Mouse (Mus musculus): ENCODE data around the gene Rgs16.
A peak's percentile ranks its signal among the peaks of the same experiment; 100 is the strongest.
"Not testable (repeated sequence)": the region's sequence is repeated elsewhere in the genome, so short reads cannot be mapped to it uniquely, and the experiment has no call there.

The Rgs16 gene

DNA sequence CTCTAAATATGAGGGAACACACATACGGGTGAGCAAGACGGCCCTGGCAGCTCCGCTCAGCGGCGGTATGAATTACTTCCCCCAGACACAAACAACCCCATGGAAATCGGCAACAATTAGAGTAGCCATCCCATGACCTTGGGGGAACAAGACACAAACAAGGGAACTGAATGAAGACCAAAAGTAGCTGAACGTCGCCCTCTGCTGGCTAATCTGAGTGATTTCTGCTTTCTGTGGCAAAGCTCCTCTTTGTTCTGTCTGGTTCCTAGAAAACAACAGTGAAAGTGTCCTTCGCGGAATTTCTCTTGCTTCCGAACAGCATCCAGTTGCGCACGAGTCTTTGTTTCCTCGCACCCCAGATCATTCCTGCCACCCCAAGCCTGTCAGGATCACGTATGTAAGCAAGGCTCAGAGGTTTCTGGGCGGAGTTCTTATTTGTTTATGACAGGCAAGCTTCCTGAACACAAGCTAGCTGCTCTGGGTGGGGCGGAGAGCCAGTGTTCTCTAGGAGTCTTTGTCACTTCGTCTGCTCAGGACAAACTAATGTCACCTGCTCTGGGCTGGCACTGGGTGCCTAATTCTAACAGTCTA lies 9.2 kb downstream of the Rgs16 start, which contains the start of gene Rnasel:
Rnasel (plus strand) TSS at position 216 of the 591 bp plus-strand sequence.
- peak; percentile 31 for DNase-seq (ENCODE audit: extremely low read depth, insufficient read length, low spot score)

DNA sequence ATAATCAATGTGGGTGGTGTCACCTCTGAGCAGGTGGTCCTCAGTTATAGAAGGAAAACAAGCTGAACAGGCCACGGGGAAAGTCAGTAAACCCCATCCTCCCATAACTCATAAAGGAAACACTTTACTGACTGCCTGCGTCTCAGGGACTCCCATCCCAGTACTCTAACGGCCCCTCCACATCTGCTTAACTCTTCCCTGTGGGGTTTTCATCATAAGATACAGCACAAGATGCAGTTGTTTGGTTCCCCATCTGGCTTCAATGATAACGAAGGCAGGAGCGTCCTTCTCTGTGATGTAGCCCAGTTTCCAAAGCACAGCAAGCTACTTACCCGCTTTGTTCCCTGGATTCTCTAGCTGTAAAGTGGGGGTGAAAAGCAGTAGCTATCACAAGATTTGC lies 9.9 kb downstream of the Rgs16 start:
- DNase-seq (ENCODE audit: extremely low read depth, insufficient read length, low spot score), result no peak

DNA sequence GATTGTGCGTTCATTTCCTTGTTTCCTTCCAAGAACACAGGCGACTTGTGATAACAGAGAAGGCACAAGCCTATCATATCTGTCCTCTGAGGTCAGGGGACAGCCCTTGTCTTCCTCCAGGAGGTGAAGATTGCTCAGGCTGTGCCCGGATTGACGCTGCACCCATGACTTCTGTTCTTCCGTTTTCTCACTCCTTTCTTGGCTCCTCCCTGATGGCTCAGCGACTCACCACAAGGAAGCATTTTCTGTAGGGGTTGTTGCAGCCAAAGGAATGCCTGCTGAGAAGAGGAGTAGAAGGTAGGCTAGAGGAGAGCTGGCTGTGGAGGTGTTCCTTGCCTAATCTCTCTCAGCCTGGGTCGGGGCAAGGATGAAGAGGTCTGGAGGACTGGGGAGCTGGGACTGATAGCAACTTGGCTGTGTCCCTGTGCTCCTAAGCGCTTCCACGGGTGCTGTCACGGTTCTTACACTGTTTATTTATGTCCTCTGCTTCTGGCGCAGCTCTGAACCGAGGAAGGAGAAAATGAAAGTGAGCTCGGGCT lies 11.7 kb downstream of the Rgs16 start:
- DNase-seq (ENCODE audit: extremely low read depth, insufficient read length, low spot score), result peak; percentile 50

DNA sequence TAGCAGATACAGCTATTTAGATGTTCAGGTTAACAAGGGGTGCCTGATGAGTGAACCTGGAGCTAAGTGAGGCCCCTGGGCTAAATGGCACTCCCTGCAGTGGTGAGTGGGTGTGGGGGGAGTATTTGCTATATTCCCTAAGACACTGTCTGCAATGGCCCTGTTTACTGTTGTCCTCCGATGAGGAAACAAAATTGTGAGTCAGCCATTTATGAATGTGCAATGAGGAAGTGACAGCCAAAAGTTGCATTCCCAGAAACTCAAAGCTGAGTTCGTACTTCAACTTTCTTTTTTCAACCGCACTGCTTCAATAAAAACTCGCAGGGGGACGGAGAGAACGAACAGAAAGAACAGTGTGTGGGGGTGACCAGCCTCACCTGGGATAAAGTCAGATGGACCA lies 12.4 kb downstream of the Rgs16 start:
- no peak for DNase-seq (ENCODE audit: extremely low read depth, insufficient read length, low spot score)

DNA sequence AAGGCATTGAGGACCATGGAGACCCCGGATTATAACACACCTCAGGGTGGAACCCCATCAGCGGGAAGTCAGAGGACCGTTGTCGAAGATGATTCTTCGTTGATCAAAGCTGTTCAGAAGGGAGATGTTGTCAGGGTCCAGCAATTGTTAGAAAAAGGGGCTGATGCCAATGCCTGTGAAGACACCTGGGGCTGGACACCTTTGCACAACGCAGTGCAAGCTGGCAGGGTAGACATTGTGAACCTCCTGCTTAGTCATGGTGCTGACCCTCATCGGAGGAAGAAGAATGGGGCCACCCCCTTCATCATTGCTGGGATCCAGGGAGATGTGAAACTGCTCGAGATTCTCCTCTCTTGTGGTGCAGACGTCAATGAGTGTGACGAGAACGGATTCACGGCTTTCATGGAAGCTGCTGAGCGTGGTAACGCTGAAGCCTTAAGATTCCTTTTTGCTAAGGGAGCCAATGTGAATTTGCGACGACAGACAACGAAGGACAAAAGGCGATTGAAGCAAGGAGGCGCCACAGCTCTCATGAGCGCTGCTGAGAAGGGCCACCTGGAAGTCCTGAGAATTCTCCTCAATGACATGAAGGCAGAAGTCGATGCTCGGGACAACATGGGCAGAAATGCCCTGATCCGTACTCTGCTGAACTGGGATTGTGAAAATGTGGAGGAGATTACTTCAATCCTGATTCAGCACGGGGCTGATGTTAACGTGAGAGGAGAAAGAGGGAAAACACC lies 13.7 kb downstream of the Rgs16 start:
- no peak for DNase-seq (ENCODE audit: extremely low read depth, insufficient read length, low spot score)

DNA sequence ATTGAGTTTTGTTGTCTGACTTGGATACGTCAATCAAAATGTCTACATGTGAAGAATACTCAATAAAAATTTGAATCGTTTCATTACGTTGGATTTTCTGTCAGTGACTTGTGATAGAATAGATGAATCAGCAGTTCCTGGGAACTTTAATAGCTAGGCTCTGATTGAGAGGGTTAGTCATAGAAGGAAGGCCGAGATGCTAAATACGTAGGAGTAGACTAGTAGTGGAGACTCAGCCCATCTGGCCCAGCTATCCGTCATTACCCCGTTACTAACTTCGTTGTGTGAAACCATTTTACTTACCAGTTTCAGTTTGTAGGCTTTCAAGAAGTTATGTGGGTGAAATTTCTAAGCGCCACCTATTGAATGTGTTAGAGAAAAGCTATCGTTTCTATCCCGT lies 24.0 kb downstream of the Rgs16 start:
- DNase-seq (ENCODE audit: extremely low read depth, insufficient read length, low spot score), result no peak

DNA sequence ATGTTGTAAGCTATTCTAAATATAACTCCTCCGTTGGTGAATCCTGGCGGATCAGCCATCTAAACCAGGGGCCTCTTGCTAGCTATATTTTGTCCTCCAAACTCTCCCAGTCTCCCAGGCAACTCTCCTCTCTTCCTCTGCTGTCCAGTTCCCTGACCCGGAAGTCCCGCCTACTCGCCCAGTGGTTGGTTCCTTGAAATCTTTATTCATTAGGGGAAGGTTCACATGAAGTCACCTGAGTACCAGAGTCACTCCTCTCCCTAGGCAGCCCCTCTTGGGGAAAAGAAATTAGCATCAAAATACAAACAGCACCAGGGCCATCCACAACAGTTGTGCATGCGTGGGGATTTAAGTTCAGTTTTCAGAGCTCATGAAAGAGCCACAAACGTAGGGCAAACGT lies 26.1 kb downstream of the Rgs16 start:
- no peak for DNase-seq (ENCODE audit: extremely low read depth, insufficient read length, low spot score)

DNA sequence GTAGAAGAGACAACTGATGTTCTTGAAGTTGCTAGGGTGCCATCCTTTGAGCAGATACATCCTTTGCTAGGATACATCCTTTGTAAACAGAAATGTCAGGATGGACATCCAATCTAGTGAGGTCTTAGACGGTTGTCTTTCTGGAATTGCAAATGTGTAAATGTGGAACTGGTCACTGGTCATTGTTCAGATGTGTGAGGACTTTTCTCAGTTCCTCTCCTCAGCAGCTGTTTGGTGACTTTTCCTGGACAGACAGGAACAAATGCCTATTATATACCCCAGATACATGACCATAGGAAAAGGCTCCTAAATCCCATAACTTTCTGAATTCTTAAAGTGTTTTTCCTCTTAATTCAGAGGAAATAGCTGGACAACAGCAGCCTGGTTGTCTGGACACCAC lies 27.1 kb downstream of the Rgs16 start:
- no peak for DNase-seq (ENCODE audit: extremely low read depth, insufficient read length, low spot score)

DNA sequence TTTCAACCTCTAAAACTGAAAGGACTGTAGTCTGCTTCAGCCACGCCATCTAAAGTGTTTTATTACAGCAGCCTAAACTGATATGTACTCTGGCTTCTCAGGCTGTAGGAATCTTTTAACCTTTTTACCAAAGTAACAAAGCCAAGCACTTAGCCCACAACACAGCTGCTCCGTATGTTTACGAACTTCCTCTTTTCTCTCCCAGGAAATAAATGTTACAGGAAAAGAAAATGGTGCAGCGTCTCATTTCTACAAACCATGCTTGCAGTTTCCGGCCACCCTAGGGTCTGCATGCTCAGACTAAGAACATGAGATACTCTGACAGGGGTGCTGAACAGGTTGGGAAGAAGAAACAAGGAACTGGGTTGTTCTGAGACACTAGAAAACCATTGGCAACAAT lies 28.3 kb downstream of the Rgs16 start:
- no peak for DNase-seq (ENCODE audit: extremely low read depth, insufficient read length, low spot score)

DNA sequence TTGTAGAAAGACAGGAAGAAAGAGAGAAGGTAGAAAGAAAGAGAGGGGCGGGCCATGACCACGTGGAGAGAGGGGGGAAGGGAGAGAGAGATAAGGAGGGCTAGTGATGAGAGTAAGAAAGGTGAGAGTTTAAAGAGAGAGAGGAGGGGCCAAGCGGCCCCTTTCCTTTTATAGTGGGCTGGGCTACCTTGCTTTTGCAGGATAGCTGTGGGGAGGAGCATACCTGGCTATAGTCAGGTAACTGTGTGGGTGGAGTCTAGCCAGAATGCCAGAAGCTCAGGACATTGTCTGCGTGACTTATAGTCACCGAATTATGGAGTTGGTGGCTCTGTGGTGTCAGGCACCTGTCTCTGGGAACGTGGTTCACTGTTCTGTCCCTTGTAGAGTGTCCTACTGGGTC lies 29.4 kb downstream of the Rgs16 start:
- DNase-seq (ENCODE audit: extremely low read depth, insufficient read length, low spot score), result not testable (repeated sequence)

DNA sequence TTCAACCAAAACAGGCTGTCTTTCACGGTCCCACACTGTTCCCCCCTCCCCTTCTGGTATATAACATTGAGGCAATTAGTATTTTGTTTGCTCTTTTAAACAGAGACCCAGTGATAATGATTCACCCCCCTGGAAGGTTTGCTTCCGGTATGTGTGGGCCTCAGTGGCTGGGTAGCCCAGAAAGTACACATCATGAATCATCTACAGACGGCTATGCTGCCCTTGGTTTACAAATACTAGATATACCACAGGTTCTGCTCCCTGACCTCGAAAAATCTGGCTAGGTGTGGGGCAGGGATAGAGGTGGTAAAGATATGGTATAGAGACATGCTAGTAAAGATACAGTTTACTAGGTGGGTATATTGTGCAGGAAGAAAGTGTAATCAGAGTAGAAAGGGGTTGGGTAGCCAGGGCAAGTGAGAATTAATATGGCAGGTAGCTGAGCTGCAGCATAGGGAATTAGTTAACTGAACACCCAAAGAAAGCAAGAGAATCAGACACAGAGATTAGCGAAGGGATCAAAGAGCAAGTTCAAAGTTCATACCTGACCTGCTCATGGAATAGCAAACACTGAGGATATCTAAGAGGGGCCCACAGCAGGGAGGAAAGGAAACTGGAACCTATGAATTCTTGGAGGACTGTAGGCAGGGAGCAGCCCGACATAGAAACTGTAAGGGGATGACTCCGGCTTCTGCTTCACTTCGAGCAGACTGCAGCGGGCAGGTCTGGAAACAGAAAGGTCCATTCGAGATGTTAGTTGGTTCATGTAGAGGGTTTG lies 30.0 kb downstream of the Rgs16 start:
- no peak for DNase-seq (ENCODE audit: extremely low read depth, insufficient read length, low spot score)

DNA sequence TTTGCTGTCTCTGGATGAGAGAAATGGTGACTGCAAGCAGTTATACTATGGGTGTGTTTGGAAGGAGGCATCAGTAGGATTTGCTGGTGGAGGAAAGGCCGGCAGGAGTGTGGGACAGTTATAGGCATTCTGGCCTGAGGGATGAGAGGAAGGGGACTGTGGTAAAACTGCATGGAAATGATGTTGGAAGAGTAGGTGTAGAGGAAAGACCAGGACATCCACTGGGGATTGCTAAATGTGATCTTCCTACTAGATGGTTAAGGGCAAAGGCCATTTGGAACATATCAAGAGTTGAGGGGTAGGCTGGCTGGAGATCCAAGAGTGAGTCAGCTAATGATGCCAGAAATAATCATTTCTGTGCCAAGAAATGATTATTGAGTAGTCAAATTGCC lies 30.6 kb downstream of the Rgs16 start:
- DNase-seq (ENCODE audit: extremely low read depth, insufficient read length, low spot score), result no peak

DNA sequence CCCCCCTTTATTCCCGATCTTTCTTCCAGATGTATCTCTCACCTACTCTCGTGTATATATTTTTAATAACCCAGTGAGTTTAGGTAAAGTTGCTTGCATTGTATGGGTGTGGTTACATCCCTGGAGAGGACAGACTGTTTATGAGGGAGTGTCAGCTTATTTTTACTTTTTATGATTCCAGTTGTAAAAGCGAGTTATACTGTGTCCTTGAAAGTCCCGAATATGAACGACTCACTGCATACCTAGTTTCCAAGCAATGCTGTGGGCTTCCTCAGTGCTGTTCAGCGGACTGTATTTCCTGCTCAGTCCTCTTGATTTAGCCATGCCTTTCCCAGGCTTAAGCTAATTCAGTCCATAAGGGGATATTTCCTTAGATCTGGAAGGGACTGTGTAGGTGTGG lies 35.0 kb downstream of the Rgs16 start:
- no peak for DNase-seq (ENCODE audit: extremely low read depth, insufficient read length, low spot score)

DNA sequence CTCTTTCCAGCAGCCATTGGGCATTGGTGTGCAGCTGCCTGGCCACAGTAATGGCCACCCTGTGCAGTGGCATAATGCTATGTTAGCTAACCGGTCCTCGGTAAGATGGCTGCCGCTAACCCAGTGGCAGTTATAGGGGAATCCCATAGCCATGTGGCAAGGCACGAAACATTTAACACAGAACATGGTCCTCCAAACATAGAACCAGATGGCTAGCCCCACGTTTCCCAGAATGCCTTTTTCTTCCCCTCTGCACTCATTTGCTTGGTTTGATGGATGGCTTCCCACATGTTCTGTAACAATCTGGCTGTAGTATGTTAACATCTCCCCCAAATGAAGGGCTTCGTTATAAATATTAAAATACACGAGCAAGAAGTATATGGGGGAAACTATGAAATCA lies 36.1 kb downstream of the Rgs16 start:
- DNase-seq (ENCODE audit: extremely low read depth, insufficient read length, low spot score), result no peak

DNA sequence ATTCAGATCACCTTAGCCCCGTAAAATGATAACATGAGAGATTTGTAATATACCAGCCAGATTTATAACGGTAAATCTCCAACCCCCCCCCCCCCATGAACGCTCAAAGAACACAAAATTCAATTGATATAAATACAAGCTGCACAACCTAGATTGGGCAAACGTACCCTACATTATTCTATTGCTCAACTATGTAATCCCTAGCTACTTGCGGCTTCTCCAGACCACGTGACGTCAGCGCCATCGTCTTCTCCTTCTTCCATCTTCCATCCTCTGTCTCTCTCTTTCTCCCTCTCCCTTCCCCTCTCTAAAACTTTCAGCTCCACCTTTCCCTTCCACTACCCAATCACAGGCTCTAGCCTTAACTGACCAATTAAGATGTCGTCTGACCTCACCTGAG lies 38.1 kb downstream of the Rgs16 start:
- DNase-seq (ENCODE audit: extremely low read depth, insufficient read length, low spot score), result no peak

DNA sequence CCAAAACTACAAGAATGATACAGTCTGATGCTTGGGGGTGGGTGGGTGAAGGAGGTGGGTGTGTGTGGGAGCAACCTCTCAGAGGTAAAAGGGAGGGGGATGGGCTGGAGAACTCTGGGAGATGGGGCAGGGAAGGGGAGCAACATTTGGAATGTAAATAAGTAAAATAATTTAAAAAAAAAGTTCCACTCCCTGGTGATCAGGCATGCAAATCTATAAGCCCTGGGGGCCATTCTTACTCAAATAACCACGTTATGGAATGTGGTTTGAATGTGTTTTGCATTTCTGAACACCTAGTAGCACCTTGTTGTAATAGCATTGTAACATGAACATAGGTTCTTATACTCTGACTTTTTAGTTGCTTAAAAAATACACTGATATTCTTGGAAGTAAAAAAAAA lies 43.2 kb downstream of the Rgs16 start:
- no peak for DNase-seq (ENCODE audit: extremely low read depth, insufficient read length, low spot score)

DNA sequence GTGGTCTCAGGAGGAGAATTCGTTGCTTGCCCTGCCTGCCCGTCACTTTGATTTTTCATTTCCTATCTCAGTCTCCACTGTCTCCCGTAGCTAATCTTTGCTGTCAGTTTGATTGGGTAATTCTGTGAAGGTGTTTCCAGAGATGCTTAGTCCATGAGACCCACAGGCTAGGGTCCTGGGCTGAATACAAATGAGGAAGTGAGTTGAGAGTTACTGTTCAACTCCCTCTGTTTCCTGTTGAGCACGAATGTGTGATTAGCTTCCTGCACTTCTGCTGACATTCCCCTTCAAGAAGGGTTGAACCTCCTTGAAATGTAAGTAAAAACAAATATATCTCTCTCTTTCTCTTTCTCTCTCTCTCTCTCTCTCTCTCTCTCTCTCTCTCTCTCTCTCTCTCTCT lies 45.5 kb downstream of the Rgs16 start:
- no peak for DNase-seq (ENCODE audit: extremely low read depth, insufficient read length, low spot score)

DNA sequence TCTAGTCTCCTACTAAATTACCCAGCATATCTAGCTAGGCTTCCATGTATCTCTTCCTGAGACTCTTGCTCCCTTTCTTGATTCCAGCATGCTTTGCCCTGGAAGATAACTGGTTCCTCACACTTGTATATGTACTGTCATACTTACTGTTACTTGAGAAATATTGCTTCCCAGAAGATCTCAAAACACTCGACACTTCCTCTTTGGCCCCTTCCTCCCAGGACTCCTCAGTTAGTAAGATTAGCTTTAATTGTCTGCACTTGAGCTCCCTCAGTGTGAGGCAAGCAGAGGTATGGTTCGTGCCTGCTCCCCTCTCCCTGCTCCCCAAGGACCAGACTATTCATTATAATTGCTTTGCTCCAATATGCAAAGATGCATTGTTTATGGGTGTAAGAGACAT lies 50.6 kb downstream of the Rgs16 start:
- no peak for DNase-seq (ENCODE audit: extremely low read depth, insufficient read length, low spot score)

DNA sequence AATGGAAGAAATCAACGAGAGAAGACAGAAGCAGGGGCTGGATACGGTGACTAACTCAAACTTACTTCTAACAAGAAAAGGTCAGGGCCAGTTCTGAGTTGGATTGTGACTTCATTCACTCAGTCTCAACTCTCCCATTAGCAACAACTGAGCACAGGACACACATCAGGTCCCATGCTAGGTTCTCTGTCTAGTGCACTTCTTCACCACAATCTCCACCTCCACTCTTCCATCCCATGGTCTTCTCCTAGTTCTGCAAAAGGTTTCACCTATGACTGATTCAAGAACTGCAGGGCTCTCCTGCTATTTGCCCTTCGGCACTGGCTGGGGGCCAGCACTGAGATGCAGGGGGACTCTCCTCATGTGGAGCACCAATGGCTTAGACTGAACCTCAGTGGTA lies 54.1 kb downstream of the Rgs16 start:
- DNase-seq (ENCODE audit: extremely low read depth, insufficient read length, low spot score), result no peak

Data from 3134 (cell line).